Mouse (Mus musculus): ENCODE results near the gene Tle4. TPM values are rescaled to one million over a fixed set of nuclear protein-coding genes. Genes with fewer than 3 reads are reported as not detected.

Tle4 gene
- total and polyA plus RNA-seq, 3 experiments, result 18.9 to 27.7 (median 23.4) TPM

GRCm38 (mm10) chr19:14505401-14505800, 92.5 kb downstream of the Tle4 start:
- TF ChIP-seq ZC3H11A (IDR thresholded peaks at IDR 0.05; ENCODE audit: low read depth, low read length) (no peak), POLR2AphosphoS2 (IDR thresholded peaks at IDR 0.05; ENCODE audit: low read depth, low read length) (no peak), E2F4 (IDR thresholded peaks at IDR 0.05; ENCODE audit: insufficient replicate concordance, low read depth, low read length) (no peak), MAZ (IDR thresholded peaks at IDR 0.05; ENCODE audit: low read depth, low read length) (no peak), CTCF (conservative IDR thresholded peaks at IDR 0.05 in 1 of 2, IDR thresholded peaks at IDR 0.05 in 1 of 2; ENCODE audit: low read depth in 2 of 2, low read length in 2 of 2) (no peak), TBP (conservative IDR thresholded peaks at IDR 0.05; ENCODE audit: low read depth, low read length) (no peak), MEF2A (IDR thresholded peaks at IDR 0.05; ENCODE audit: borderline replicate concordance, low read depth, low read length) (no peak), MYC (IDR thresholded peaks at IDR 0.05; ENCODE audit: low read depth, low read length) (no peak), POLR2A (IDR thresholded peaks at IDR 0.05; ENCODE audit: low read depth, low read length) (no peak), CHD2 (IDR thresholded peaks at IDR 0.05; ENCODE audit: low read length) (no peak), ZMIZ1 (IDR thresholded peaks at IDR 0.05; ENCODE audit: low read depth, low read length) (no peak), ZKSCAN1 (IDR thresholded peaks at IDR 0.05; ENCODE audit: borderline replicate concordance, low read depth, low read length) (no peak)
- H3K36me3 ChIP-seq (replicated peaks in 1 of 2; ENCODE audit: control insufficient read depth in 1 of 2, insufficient read depth in 1 of 2, low read length in 1 of 2), result peaks cover 16 to 24% of the 10 kb centered on the region in 2 experiments
- peaks cover 23% of the 10 kb centered on the region; the same call in 1 of the 2 replicates for H3K79me2 ChIP-seq (replicated peaks; ENCODE audit: control insufficient read depth, extremely low read depth, insufficient read depth, poor library complexity, severe bottlenecking)
- H3K4me3 ChIP-seq (replicated peaks in 1 of 3; ENCODE audit: low read depth in 2 of 3, low read length in 2 of 3, poor library complexity in 1 of 3), result no peak overlapping the region
- DNase-seq (ENCODE audit: extremely low read depth), result no peak
- in situ Hi-C loops (cut with MboI; ENCODE audit: low pct_ligation_motif_present, low pct_unique_long_range_greater_than_20kb, low sequenced_read_pairs), result no loop called here
- H3K27me3 ChIP-seq (replicated peaks), result no peaks in the 10 kb centered on the region
- peaks cover 13 to 79% of the 10 kb centered on the region in 2 experiments for H3K4me1 ChIP-seq (ENCODE audit: control insufficient read depth in 1 of 2, insufficient read depth in 2 of 2)
- dilution Hi-C loops (cut with MboI; ENCODE audit: extremely low pct_ligation_motif_present, extremely low pct_unique_long_range_greater_than_20kb, low sequenced_read_pairs), result no loop called here
- H3K9me3 ChIP-seq (replicated peaks; ENCODE audit: low read length), result peaks cover 2% of the 10 kb centered on the region
- H3K4me2 ChIP-seq (ENCODE audit: insufficient read depth, low read depth, poor library complexity, severe bottlenecking), result no peak overlapping the region
- no peak overlapping the region for H3K27ac ChIP-seq (ENCODE audit: insufficient read depth, low read depth)
- H3K9ac ChIP-seq (ENCODE audit: insufficient read depth, low read depth), result no peak overlapping the region

GRCm38 (mm10) chr19:14503862-14504261, 94.0 kb downstream of the Tle4 start:
- Histone ChIP-seq H3K79me2 (replicated peaks; ENCODE audit: control insufficient read depth, extremely low read depth, insufficient read depth, poor library complexity, severe bottlenecking) (peaks cover 27% of the 10 kb centered on the region; the same call in 1 of the 2 replicates), H3K27ac (ENCODE audit: insufficient read depth, low read depth) (no peak overlapping the region; the same call in 1 of the 2 replicates), H3K4me2 (ENCODE audit: insufficient read depth, low read depth, poor library complexity, severe bottlenecking) (no peak overlapping the region), H3K9me3 (replicated peaks; ENCODE audit: low read length) (no peaks in the 10 kb centered on the region), H3K4me3 (replicated peaks in 1 of 3; ENCODE audit: low read depth in 2 of 3, low read length in 2 of 3, poor library complexity in 1 of 3) (no peak overlapping the region), H3K9ac (ENCODE audit: insufficient read depth, low read depth) (no peak overlapping the region), H3K4me1 (ENCODE audit: control insufficient read depth in 1 of 2, insufficient read depth in 2 of 2) (peaks cover 20 to 93% of the 10 kb centered on the region in 2 experiments), H3K27me3 (replicated peaks) (no peaks in the 10 kb centered on the region), H3K36me3 (replicated peaks in 1 of 2; ENCODE audit: control insufficient read depth in 1 of 2, insufficient read depth in 1 of 2, low read length in 1 of 2) (peaks cover 11 to 22% of the 10 kb centered on the region in 2 experiments)
- no peak for TF ChIP-seq TCF12 (IDR thresholded peaks at IDR 0.05; ENCODE audit: low read depth, low read length)
- TF ChIP-seq NELFE (IDR thresholded peaks at IDR 0.05; ENCODE audit: low read depth, low read length), result no peak
- no peak for TF ChIP-seq MAZ (IDR thresholded peaks at IDR 0.05; ENCODE audit: low read depth, low read length)
- no peak for TF ChIP-seq IRF4 (IDR thresholded peaks at IDR 0.05; ENCODE audit: low read depth, low read length)
- no peak for TF ChIP-seq MAX (IDR thresholded peaks at IDR 0.05; ENCODE audit: low read length)
- no peak for TF ChIP-seq BHLHE40 (IDR thresholded peaks at IDR 0.05; ENCODE audit: low read depth, low read length)
- no peak for TF ChIP-seq MEF2A (IDR thresholded peaks at IDR 0.05; ENCODE audit: borderline replicate concordance, low read depth, low read length)
- TF ChIP-seq RAD21 (IDR thresholded peaks at IDR 0.05; ENCODE audit: low read depth, low read length), result no peak
- in situ Hi-C loops (cut with MboI; ENCODE audit: low pct_ligation_motif_present, low pct_unique_long_range_greater_than_20kb, low sequenced_read_pairs) (no loop called here), dilution Hi-C loops (cut with MboI; ENCODE audit: extremely low pct_ligation_motif_present, extremely low pct_unique_long_range_greater_than_20kb, low sequenced_read_pairs) (no loop called here)
- DNase-seq (ENCODE audit: extremely low read depth), result peak; percentile 32
